Mouse (Mus musculus): ENCODE results near the gene Sptbn4. TPM values are rescaled to one million over a fixed set of nuclear protein-coding genes. Genes with fewer than 3 reads are reported as not detected.

Gene Sptbn4
- polyA plus RNA-seq, 1 experiment from 2014 or later, result 0.26 TPM

GRCm38 (mm10) chr7:27381560-27381959 is 65.9 kb downstream of the Sptbn4 start:
- Histone ChIP-seq H3K27ac (no peak overlapping the region), H3K9ac (replicated peaks) (no peak overlapping the region), H3K4me2 (no peak overlapping the region), H3K36me3 (no peaks in the 10 kb centered on the region), H3K4me3 (replicated peaks) (no peak overlapping the region), H3K4me1 (replicated peaks) (no peaks in the 10 kb centered on the region), H3K27me3 (peaks cover 42% of the 10 kb centered on the region), H3K9me3 (no peaks in the 10 kb centered on the region; the same call in 1 of the 2 replicates)
- no peak for ATAC-seq (ENCODE audit: insufficient number of reproducible peaks, insufficient read depth, low FRiP score, low TSS enrichment, low read depth)
- WGBS, result 55% methylated on average over 4 of the region's 4 CpGs

GRCm38 (mm10) chr7:27381009-27381408 is 66.5 kb downstream of the Sptbn4 start:
- no peak overlapping the region for H3K4me3 ChIP-seq (replicated peaks)
- H3K27ac ChIP-seq, result no peak overlapping the region
- no peak overlapping the region for H3K9ac ChIP-seq (replicated peaks)
- H3K27me3 ChIP-seq, result peaks cover 47% of the 10 kb centered on the region
- no peaks in the 10 kb centered on the region for H3K4me1 ChIP-seq (replicated peaks)
- H3K9me3 ChIP-seq, result no peaks in the 10 kb centered on the region; the same call in 1 of the 2 replicates
- no peak overlapping the region for H3K4me2 ChIP-seq
- WGBS, result 43% methylated on average over 1 of the region's 1 CpGs
- ATAC-seq (ENCODE audit: insufficient number of reproducible peaks, insufficient read depth, low FRiP score, low TSS enrichment, low read depth), result no peak
- H3K36me3 ChIP-seq, result no peaks in the 10 kb centered on the region

DNA sequence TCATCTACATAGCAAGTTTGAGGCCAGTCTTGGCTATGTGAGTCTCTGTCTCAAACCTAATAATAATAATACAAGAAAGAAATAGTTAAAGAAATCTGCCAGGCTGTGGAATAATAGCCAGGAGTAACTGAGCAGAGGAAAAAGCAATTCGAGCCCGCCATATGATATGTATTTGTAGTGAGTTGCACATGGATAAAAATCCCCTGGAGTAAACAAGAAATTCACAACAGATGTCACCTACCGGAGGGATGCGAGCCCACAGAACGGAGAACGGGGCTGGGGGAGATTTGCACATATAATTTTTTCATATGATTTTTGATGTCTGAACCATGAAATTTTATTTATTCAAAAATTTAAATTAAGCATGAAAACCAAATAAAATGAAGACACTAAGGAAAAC is 67.7 kb downstream of the Sptbn4 start:
- no peak overlapping the region for H3K27ac ChIP-seq
- no peak overlapping the region for H3K4me2 ChIP-seq
- no peak overlapping the region for H3K9ac ChIP-seq (replicated peaks)
- WGBS, result 45% methylated on average over 6 of the region's 6 CpGs
- H3K36me3 ChIP-seq, result no peaks in the 10 kb centered on the region
- no peak overlapping the region for H3K4me3 ChIP-seq (replicated peaks)
- 0 out of 2 replicates have a peak, but pooled peaks cover 4% of the 10 kb centered on the region for H3K4me1 ChIP-seq (replicated peaks)
- no peaks in the 10 kb centered on the region; the same call in 1 of the 2 replicates for H3K9me3 ChIP-seq
- H3K27me3 ChIP-seq, result peaks cover 54% of the 10 kb centered on the region
- ATAC-seq (ENCODE audit: insufficient number of reproducible peaks, insufficient read depth, low FRiP score, low TSS enrichment, low read depth), result no peak

- Histone ChIP-seq H3K9me3 (no peaks in the 10 kb centered on the region; the same call in 1 of the 2 replicates), H3K27me3 (peaks cover 67% of the 10 kb centered on the region), H3K27ac (no peak overlapping the region), H3K36me3 (no peaks in the 10 kb centered on the region), H3K9ac (replicated peaks) (no peak overlapping the region), H3K4me2 (no peak overlapping the region), H3K4me3 (replicated peaks) (no peak overlapping the region), H3K4me1 (replicated peaks) (0 out of 2 replicates have a peak, but pooled peaks cover 4% of the 10 kb centered on the region)
- 21% methylated on average over 4 of the region's 4 CpGs for WGBS
- no peak for ATAC-seq (ENCODE audit: insufficient number of reproducible peaks, insufficient read depth, low FRiP score, low TSS enrichment, low read depth)
Observed at GRCm38 (mm10) chr7:27378431-27378830, 69.1 kb downstream of the Sptbn4 start.

DNA sequence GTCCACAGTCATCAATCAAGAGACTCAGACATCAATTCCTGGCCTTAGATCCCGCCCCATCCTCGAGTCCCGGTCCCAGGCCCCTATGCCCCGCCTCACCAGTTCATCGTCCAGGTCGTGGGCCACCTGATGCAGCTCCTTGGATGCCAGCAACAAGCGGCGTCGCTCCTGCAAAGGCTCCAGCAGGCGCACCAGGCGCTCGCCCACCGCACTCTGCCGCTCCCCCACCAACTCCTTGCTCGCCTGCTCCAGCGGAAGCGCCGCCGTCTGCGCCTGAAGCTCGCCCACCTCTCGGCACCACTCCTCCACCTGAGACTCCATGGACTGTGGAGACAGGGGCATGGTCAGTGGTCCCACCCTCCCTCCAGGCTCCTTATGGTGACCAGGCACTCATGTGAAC is 72.2 kb downstream of the Sptbn4 start:
- Histone ChIP-seq H3K9ac (replicated peaks) (no peak overlapping the region; the same call in 1 of the 2 replicates), H3K4me3 (replicated peaks) (peak overlapping the region; percentile 20; the same call in 1 of the 2 replicates), H3K9me3 (peaks cover 6% of the 10 kb centered on the region; the same call in 1 of the 2 replicates), H3K27ac (no peak overlapping the region), H3K36me3 (no peaks in the 10 kb centered on the region), H3K27me3 (peaks cover 88% of the 10 kb centered on the region), H3K4me1 (replicated peaks) (0 out of 2 replicates have a peak, but pooled peaks cover 8% of the 10 kb centered on the region), H3K4me2 (peak overlapping the region; percentile 34)
- ATAC-seq (ENCODE audit: insufficient number of reproducible peaks, insufficient read depth, low FRiP score, low TSS enrichment, low read depth), result no peak
- WGBS, result 2% methylated on average over 22 of the region's 22 CpGs

DNA sequence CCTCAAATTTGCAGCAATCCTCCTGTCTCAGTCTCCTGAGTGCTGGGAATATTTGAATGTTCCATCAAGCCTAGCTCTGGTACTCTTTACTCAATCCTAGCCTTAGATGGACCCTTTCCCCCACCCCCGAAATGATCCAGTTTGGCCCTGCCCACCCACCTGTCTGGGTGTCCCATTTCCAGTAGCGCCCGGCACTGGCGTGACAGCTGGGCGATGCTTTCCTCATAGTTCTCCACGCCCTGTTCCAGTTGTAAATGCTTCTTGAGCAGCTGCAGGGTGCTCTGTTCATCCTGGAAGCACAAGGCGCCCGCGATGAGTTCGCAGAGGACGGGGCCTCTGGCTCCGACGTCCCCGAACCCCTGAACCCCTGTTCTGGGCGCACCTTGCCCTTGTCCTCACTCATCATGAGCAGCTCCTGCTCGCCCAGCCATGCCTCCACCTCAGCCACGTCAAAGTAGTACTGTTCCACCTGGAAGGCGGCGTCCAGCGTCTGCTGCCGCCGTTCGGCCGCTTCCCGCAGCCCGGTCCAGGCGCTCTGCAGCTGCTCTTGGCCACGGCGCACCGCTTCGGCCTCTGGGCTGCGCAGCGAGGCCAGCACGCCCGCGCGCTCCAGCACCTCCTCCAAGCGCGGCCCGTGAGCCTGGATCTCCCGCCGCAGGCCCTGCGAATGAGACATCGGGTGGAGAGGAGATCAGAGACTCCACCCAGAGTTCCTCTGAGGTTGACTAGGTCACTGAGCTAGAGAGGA is 75.6 kb downstream of the Sptbn4 start:
- Histone ChIP-seq H3K9me3 (peaks cover 13% of the 10 kb centered on the region), H3K4me3 (replicated peaks) (peak overlapping the region; percentile 26), H3K27ac (0 out of 2 replicates have a peak overlapping the region, but pooled peaks have one; percentile 17), H3K4me1 (replicated peaks) (peaks cover 16% of the 10 kb centered on the region), H3K4me2 (peak overlapping the region; percentile 42), H3K27me3 (peaks cover 98% of the 10 kb centered on the region), H3K9ac (replicated peaks) (peak overlapping the region; percentile 34; the same call in 1 of the 2 replicates), H3K36me3 (no peaks in the 10 kb centered on the region)
- no peak for ATAC-seq (ENCODE audit: insufficient number of reproducible peaks, insufficient read depth, low FRiP score, low TSS enrichment, low read depth)
- WGBS, result 4% methylated on average over 44 of the region's 44 CpGs

DNA sequence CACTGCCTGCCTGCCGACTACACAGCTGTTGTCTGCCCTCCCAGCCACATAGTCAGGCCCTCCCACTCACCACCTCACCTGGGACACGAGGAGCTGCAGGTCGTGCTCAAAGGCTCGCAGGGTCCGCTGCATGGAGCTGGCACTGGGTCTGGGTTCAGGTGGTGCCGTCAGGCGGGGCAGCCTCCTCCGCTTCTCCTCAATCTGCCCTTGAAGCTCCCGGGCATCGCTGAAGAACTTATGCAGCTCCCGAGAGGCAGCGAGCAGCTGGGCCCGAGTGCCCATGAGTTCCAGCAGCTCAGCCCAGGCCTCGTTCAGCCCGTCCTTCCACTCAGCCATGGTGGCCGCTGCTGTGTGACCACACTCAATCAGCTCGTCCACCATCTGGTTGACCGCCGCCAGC is 78.4 kb downstream of the Sptbn4 start:
- peaks cover 100% of the 10 kb centered on the region for H3K27me3 ChIP-seq
- no peak overlapping the region for H3K4me2 ChIP-seq
- H3K36me3 ChIP-seq, result no peaks in the 10 kb centered on the region
- no peak overlapping the region for H3K9ac ChIP-seq (replicated peaks)
- peaks cover 13% of the 10 kb centered on the region for H3K9me3 ChIP-seq
- no peak overlapping the region for H3K4me3 ChIP-seq (replicated peaks)
- 82% methylated on average over 19 of the region's 19 CpGs for WGBS
- H3K4me1 ChIP-seq (replicated peaks), result peaks cover 15% of the 10 kb centered on the region
- no peak for ATAC-seq (ENCODE audit: insufficient number of reproducible peaks, insufficient read depth, low FRiP score, low TSS enrichment, low read depth)
- no peak overlapping the region for H3K27ac ChIP-seq

- Histone ChIP-seq H3K9ac (replicated peaks) (no peak overlapping the region), H3K36me3 (no peaks in the 10 kb centered on the region), H3K4me3 (replicated peaks) (peak overlapping the region; percentile 31), H3K4me2 (peak overlapping the region; percentile 52), H3K4me1 (replicated peaks) (peaks cover 17% of the 10 kb centered on the region), H3K9me3 (peaks cover 9% of the 10 kb centered on the region), H3K27ac (no peak overlapping the region), H3K27me3 (peaks cover 100% of the 10 kb centered on the region)
- WGBS, result 13% methylated on average over 11 of the region's 11 CpGs
- ATAC-seq (ENCODE audit: insufficient number of reproducible peaks, insufficient read depth, low FRiP score, low TSS enrichment, low read depth), result no peak
Observed at GRCm38 (mm10) chr7:27367976-27368375, 79.5 kb downstream of the Sptbn4 start.

GRCm38 (mm10) chr7:27366082-27366844 is 81.2 kb downstream of the Sptbn4 start:
- WGBS, result 42% methylated on average over 21 of the region's 21 CpGs
- ATAC-seq (ENCODE audit: insufficient number of reproducible peaks, insufficient read depth, low FRiP score, low TSS enrichment, low read depth), result no peak
- H3K27me3 ChIP-seq, result peaks cover 95% of the 10 kb centered on the region
- peaks cover 14% of the 10 kb centered on the region for H3K4me1 ChIP-seq (replicated peaks)
- no peak overlapping the region for H3K9ac ChIP-seq (replicated peaks)
- H3K4me3 ChIP-seq (replicated peaks), result no peak overlapping the region
- H3K27ac ChIP-seq, result no peak overlapping the region
- peaks cover 8% of the 10 kb centered on the region for H3K9me3 ChIP-seq
- no peaks in the 10 kb centered on the region for H3K36me3 ChIP-seq
- H3K4me2 ChIP-seq, result no peak overlapping the region

DNA sequence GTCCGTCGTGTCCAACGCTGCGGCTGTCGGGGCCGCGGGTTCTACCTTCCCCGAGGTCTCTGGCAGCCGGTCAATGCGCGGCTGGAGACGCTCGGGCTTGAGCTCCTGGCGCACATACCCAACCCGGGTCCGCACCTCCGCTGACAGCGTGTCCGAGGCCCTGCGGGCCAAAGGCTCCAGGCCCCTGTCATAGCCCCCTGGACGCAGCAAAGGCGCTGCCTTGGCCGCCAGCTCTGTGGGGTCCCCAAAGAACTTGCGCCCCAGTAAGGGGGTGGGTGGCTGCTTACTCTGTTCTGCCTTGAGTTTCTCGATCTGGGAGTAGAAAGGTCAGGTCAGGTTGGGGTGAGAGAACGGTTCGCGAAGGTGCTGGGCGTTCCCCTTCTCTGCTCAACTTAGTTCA is 83.1 kb downstream of the Sptbn4 start:
- H3K9me3 ChIP-seq, result no peaks in the 10 kb centered on the region
- peaks cover 76% of the 10 kb centered on the region for H3K27me3 ChIP-seq
- no peaks in the 10 kb centered on the region for H3K36me3 ChIP-seq
- no peak for ATAC-seq (ENCODE audit: insufficient number of reproducible peaks, insufficient read depth, low FRiP score, low TSS enrichment, low read depth)
- H3K9ac ChIP-seq (replicated peaks), result no peak overlapping the region
- 5% methylated on average over 29 of the region's 29 CpGs for WGBS
- no peak overlapping the region for H3K27ac ChIP-seq
- H3K4me3 ChIP-seq (replicated peaks), result peak overlapping the region; percentile 20
- no peak overlapping the region for H3K4me2 ChIP-seq
- H3K4me1 ChIP-seq (replicated peaks), result peaks cover 18% of the 10 kb centered on the region

GRCm38 (mm10) chr7:27361283-27361946 is 86.1 kb downstream of the Sptbn4 start:
- Histone ChIP-seq H3K4me3 (replicated peaks) (peak overlapping the region; percentile 55), H3K27me3 (peaks cover 72% of the 10 kb centered on the region), H3K4me1 (replicated peaks) (peaks cover 17% of the 10 kb centered on the region), H3K27ac (no peak overlapping the region), H3K9ac (replicated peaks) (peak overlapping the region; percentile 65), H3K9me3 (no peaks in the 10 kb centered on the region), H3K4me2 (peak overlapping the region; percentile 74), H3K36me3 (no peaks in the 10 kb centered on the region)
- ATAC-seq (ENCODE audit: insufficient number of reproducible peaks, insufficient read depth, low FRiP score, low TSS enrichment, low read depth), result peak; percentile 91
- 1% methylated on average over 52 of the region's 52 CpGs for WGBS
